Mouse (Mus musculus) heart, embryonic 12.5 days (tissue): ENCODE results near the gene H2-M1. TPM values are rescaled to one million over a fixed set of nuclear protein-coding genes. Genes with fewer than 3 reads are reported as not detected.

Experiments used
- ATAC-seq: fragments of 200-750 bp; cut with Nextera tagmentation; 2 replicates; pipeline ENCODE4 v1.8.0; 2017; ENCODE audit warnings: moderate TSS enrichment, moderate library complexity; ENCODE audit not compliant: insufficient number of reproducible peaks, low FRiP score
- H3K27ac ChIP-seq: fragments of 300-500 bp; sonication (generic); 2 replicates; pipeline ENCODE4 v1.5.1; 2016; ENCODE audit warnings: mild to moderate bottlenecking, moderate library complexity; ENCODE audit not compliant: poor library complexity, severe bottlenecking
- H3K27me3 ChIP-seq: fragments of 300-500 bp; sonication (generic); replicated peaks from 2 replicates; pipeline ENCODE4 v1.6.1; 2016; ENCODE audit warnings: mild to moderate bottlenecking, moderate library complexity
- H3K36me3 ChIP-seq: fragments of 300-500 bp; sonication (generic); 2 replicates; pipeline ENCODE4 v1.6.1; 2016; ENCODE audit warnings: mild to moderate bottlenecking, moderate library complexity
- H3K4me1 ChIP-seq: fragments of 300-500 bp; sonication (generic); replicated peaks from 2 replicates; pipeline ENCODE4 v1.6.1; 2016; ENCODE audit warnings: mild to moderate bottlenecking
- H3K4me2 ChIP-seq: fragments of 300-500 bp; sonication (generic); 2 replicates; pipeline ENCODE4 v1.6.1; 2016; ENCODE audit warnings: mild to moderate bottlenecking, moderate library complexity
- H3K4me3 ChIP-seq: fragments of 300-500 bp; sonication (generic); 2 replicates; pipeline ENCODE4 v1.5.1; 2016; ENCODE audit warnings: mild to moderate bottlenecking
- H3K9ac ChIP-seq: fragments of 300-500 bp; sonication (generic); 2 replicates; pipeline ENCODE4 v1.6.1; 2016; ENCODE audit warnings: mild to moderate bottlenecking, moderate library complexity
- H3K9me3 ChIP-seq: fragments of 300-500 bp; sonication (generic); replicated peaks from 2 replicates; pipeline ENCODE4 v1.6.1; 2016; ENCODE audit warnings: mild to moderate bottlenecking, moderate library complexity
- WGBS: fragments of 180-500 bp; shearing (Covaris S2); methylation state at CpG from one replicate; pipeline ENCODE4 v1.1.7; 2016; 5-methylcytosine and 5-hydroxymethylcytosine counted together
- polyA plus RNA-seq: library from polyadenylated mRNA; unstranded; fragments of >200 nt; fragmentation: Nextera tagmentation; extraction: Ambion mirVana; gene quantifications from 2 replicates; pipeline ENCODE4 v1.2.1, GENCODE M21; 2016

The H2-M1 gene
- polyA plus RNA-seq = not detected in 2 replicates

GRCm38 (mm10) chr17:36672119-36672518 is at the start of gene H2-M1:
H2-M1 (minus strand) TSS chr17:36672219.
- Histone ChIP-seq H3K4me1 (no peaks in the 10 kb centered on the region), H3K4me2 (no peak within 1 kb of the TSS), H3K27me3 (no peaks in the 10 kb centered on the region), H3K27ac (no peak within 1 kb of the TSS), H3K9me3 (no peaks in the 10 kb centered on the region; the same call in 1 of the 2 replicates), H3K36me3 (no peaks in the 10 kb centered on the region), H3K4me3 (no peak within 1 kb of the TSS), H3K9ac (no peak within 1 kb of the TSS)
- 60% methylated on average over 3 of the region's 3 CpGs for WGBS
- no peak for ATAC-seq

DNA sequence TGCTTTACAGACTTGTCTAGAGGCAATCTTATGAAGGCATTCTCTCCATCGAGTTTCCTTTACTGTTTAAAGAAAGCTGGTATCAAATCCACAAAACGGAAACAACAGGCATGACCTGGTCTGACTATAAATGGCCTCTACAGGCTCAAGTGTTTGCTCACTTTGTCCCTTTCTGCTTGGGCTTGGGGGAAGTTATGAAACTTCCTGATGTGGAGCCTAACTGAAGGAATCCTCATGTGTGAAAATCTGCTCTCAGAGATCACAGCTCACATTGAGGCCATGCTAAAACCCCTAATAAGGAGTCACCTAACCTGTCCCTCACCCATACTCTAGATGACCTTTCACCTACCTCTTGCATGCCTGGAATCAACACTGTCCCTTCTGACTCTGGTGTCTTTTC is 25.7 kb upstream of the H2-M1 start:
- no peaks in the 10 kb centered on the region for H3K27me3 ChIP-seq
- no peak overlapping the region for H3K27ac ChIP-seq
- H3K4me1 ChIP-seq = no peaks in the 10 kb centered on the region
- H3K4me2 ChIP-seq = no peak overlapping the region
- H3K9ac ChIP-seq = no peak overlapping the region
- 63% methylated on average over 2 of the region's 2 CpGs for WGBS
- ATAC-seq = no peak
- no peaks in the 10 kb centered on the region for H3K36me3 ChIP-seq
- H3K4me3 ChIP-seq = no peak overlapping the region
- H3K9me3 ChIP-seq = no peaks in the 10 kb centered on the region

DNA sequence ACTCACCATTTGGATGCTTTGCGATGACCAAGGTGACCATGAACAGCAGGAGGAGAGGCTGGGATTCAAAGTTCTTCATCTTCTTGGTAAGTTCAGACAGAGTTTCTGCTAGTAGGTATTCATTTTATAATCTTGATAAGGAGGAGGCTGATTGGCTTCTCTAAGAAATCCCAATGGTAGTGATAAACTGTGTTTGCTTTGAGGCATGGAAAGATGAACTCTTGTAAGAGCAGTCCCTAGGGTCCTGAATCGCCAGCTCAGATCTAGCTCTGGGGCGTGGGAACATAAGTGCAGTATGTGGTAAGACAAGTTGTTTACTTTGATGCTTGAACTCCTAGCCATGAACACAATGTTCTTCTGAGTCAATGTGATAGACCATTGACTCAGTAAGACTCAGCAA is 29.5 kb downstream of the H2-M1 start, which contains the start of gene H2-M9:
H2-M9 (minus strand) TSS at position 101 of the 400 bp plus-strand sequence.
- H3K27ac ChIP-seq = no peak within 1 kb of the TSS
- 73% methylated on average over 3 of the region's 3 CpGs for WGBS

More for the DNA sequence above, 29.5 kb downstream of the H2-M1 start, which contains the start of gene H2-M9:
- no peaks in the 10 kb centered on the region for H3K4me1 ChIP-seq
- H3K36me3 ChIP-seq = no peaks in the 10 kb centered on the region
- H3K4me3 ChIP-seq = no peak within 1 kb of the TSS
- no peak within 1 kb of the TSS for H3K4me2 ChIP-seq
- no peak for ATAC-seq
- no peak within 1 kb of the TSS for H3K9ac ChIP-seq
- no peaks in the 10 kb centered on the region for H3K27me3 ChIP-seq
- no peaks in the 10 kb centered on the region for H3K9me3 ChIP-seq

Other genes with a start within 250 kb of the H2-M1 start
- gene H2-M10.4, start 209.9 kb downstream of the H2-M1 start, polyA plus RNA-seq = not detected in 2 replicates
- not detected in 2 replicates for gene H2-M11, start 125.1 kb downstream of the H2-M1 start, polyA plus RNA-seq
- not detected in 2 replicates for gene H2-M9, start 29.6 kb downstream of the H2-M1 start, polyA plus RNA-seq
- not detected in 2 replicates for gene H2-M10.5, start 100.7 kb upstream of the H2-M1 start, polyA plus RNA-seq
- gene H2-M10.6, start 140.0 kb upstream of the H2-M1 start, polyA plus RNA-seq = not detected in 2 replicates
- 28.8 and 28.9 TPM in 2 replicates for gene Trim26, start 164.9 kb upstream of the H2-M1 start, polyA plus RNA-seq
- gene Trim15, start 195.0 kb upstream of the H2-M1 start, polyA plus RNA-seq = 0.40 and 0.47 TPM in 2 replicates
- 23.6 and 27.0 TPM in 2 replicates for gene Trim10, start 197.4 kb upstream of the H2-M1 start, polyA plus RNA-seq
- not detected in 2 replicates for gene Trim40, start 217.9 kb upstream of the H2-M1 start, polyA plus RNA-seq
- gene Trim31, start 225.9 kb upstream of the H2-M1 start, polyA plus RNA-seq = not detected in 2 replicates